Mouse (Mus musculus) megakaryocyte, embryonic 14.5 days (primary cell): ENCODE measurements around the gene Cpt1b. TPM values are rescaled to one million over a fixed set of nuclear protein-coding genes. Genes with fewer than 3 reads are reported as not detected.

Experiments
- H3K27me3 ChIP-seq: replicated peaks from 2 replicates; pipeline ENCODE3; 2012; ENCODE audit warnings: inconsistent platforms
- H3K36me3 ChIP-seq: replicated peaks from 2 replicates; pipeline ENCODE3; 2012; ENCODE audit warnings: low read length, inconsistent platforms, mixed read lengths
- H3K4me1 ChIP-seq: 2 replicates; pipeline ENCODE4 v1.6.1; 2012; ENCODE audit warnings: inconsistent platforms
- H3K4me3 ChIP-seq: replicated peaks from 2 replicates; pipeline ENCODE3; 2012; ENCODE audit warnings: moderate library complexity, mild to moderate bottlenecking, inconsistent platforms
- H3K9me3 ChIP-seq: 2 replicates; pipeline ENCODE4 v1.6.1; 2012; ENCODE audit warnings: inconsistent platforms
- FLI1 ChIP-seq: IDR thresholded peaks from 2 replicates; pipeline ENCODE4 v1.6.1; 2012; ENCODE audit warnings: low read length, inconsistent platforms, mixed read lengths
- GATA1 ChIP-seq: IDR thresholded peaks from 3 replicates; pipeline ENCODE4 v1.6.1; 2012; ENCODE audit warnings: mixed read lengths, low read length, inconsistent platforms, borderline replicate concordance
- polyA plus RNA-seq: library from polyadenylated mRNA; stranded (reverse); fragments of >175 nt; gene quantifications from 2 replicates; pipeline ENCODE4 v1.2.3, GENCODE M21; 2012; ENCODE audit warnings: low replicate concordance; ENCODE audit not compliant: insufficient read depth

The Cpt1b gene
- polyA plus RNA-seq, 1 experiment = 0.31 TPM

DNA sequence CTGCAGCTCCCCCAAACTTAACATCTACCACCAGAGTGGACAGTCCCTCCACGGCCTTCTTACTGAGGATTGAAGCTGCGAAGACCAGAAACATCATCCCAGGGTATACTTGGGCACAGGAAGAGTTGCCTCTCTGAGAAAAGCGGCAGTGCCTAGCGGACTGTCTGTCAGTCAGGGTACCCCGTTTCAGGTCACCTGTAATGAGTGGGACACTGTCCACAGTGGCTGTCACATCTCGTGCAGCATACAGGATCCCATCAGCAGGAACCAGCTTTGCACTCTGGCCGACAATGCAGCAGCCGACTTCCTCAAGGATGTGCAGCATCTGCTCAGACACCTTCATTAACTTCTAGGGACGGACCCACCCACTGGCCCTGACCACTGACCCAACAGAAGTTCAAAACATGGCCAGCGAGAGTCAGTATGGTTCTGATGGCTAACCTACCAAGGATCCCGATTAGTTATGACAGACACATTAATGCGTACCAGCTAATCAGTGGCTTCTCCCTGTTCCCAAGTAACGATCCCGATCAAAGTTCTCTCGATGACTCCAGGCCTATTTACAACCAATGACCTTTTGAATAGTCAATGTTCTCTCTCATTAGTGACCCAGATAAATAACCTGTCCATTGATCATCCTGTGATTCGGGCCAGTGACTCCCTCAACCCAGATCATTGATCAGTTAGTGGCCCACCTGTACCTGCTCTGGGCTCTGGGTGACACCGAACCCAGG, 50.7 kb downstream of the Cpt1b start:
- H3K4me1 ChIP-seq = peaks cover 75% of the 10 kb centered on the region
- H3K36me3 ChIP-seq = peaks cover 29% of the 10 kb centered on the region
- no peak for TF ChIP-seq GATA1
- TF ChIP-seq FLI1 = no peak
- no peaks in the 10 kb centered on the region for H3K9me3 ChIP-seq
- H3K27me3 ChIP-seq = peaks cover 27% of the 10 kb centered on the region
- peak overlapping the region; percentile 7 for H3K4me3 ChIP-seq

DNA sequence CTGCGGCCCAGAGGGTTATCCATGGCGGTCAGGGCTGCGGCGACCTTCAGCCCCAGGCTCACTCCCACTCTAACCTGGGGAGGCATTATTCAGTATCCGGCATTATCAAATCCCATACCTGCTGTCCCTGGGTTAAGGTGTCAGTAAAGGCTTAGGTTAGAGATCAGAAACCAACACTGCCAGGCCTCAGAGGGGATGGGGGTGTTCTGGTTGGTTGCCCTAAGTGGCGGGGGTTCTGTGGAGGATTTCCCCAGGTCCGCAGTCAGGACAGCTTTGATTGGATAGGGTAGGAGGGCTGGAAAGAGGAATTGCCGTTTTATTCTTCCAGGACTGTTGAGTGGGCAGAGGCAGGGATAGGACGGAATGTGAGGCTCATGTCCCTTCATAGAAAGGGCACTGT, 51.3 kb downstream of the Cpt1b start:
- Histone ChIP-seq H3K9me3 (no peaks in the 10 kb centered on the region), H3K4me3 (peak overlapping the region; percentile 99), H3K36me3 (peaks cover 35% of the 10 kb centered on the region), H3K4me1 (peaks cover 71% of the 10 kb centered on the region), H3K27me3 (peaks cover 24% of the 10 kb centered on the region)
- no peak for TF ChIP-seq FLI1
- TF ChIP-seq GATA1 = no peak

DNA sequence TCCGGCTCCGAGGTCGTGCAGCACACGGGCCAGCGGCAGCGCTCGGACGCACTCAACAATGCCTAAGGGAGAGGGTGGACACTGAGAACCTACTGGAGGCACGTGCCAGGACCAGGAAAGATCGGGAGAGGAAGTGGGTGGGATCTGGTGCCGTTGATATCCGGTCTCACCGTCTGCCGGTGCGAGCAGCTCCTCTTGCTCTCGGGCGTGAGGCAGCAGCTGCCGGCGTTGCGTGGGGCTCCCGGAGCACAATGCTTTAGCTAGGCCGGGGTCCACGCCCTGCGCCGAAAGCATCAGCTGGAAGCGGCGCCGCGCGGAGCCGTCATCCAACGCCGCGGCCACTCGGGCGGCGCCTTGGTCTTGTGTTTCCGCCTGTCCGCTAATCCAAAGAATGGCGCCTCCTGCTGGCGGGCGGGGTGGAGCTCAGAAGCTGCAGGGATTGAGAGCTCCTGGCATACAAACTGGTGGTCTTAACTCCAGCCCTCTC, 51.9 kb downstream of the Cpt1b start, which contains the start of gene Sco2:
Gene Sco2 (minus strand): TSS at position 85 of the 487 bp plus-strand sequence.
- no peaks in the 10 kb centered on the region for H3K9me3 ChIP-seq
- H3K27me3 ChIP-seq = peaks cover 20% of the 10 kb centered on the region
- peaks cover 66% of the 10 kb centered on the region for H3K4me1 ChIP-seq
- H3K36me3 ChIP-seq = peaks cover 41% of the 10 kb centered on the region
- H3K4me3 ChIP-seq = peak within 1 kb of the TSS; percentile 99
- TF ChIP-seq FLI1 (no peak), GATA1 (no peak)

DNA sequence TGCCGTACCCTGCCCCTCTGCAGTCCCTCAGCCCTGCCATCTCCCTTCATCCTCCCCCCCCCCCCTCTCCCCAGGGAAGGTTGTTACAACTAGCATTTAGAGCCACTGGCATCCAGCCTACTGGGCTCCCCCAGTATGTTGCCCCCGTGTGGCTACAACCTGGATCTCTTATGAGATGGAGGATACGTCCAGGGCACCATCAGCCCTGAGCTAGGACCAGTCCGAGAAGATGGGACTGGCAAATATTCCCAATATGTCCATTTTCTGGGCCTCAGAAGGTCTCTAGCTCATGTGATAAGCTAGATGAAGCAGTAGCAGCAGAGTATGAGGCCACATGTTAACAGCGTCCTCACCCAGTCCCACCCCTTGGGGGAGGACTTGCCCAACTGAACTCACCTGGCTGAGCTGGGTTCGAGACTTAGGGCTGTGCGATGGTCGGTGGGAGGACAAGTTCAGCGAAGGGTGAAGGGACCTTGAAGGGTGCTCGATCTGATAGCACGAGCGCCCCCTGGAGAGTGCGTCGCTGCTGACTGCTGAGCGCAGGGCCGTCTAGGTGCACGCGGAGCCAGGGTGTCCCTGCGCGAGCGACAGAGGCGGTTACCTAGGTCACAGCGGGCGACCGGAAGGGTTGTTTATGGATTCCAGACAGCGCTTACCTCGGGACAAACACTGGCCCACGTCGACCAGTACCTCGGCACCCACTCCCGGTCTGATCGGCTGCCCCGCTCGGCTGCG, 52.5 kb downstream of the Cpt1b start:
- Histone ChIP-seq H3K4me1 (peaks cover 60% of the 10 kb centered on the region), H3K36me3 (peaks cover 47% of the 10 kb centered on the region), H3K9me3 (no peaks in the 10 kb centered on the region), H3K4me3 (peak overlapping the region; percentile 99), H3K27me3 (peaks cover 13% of the 10 kb centered on the region)
- TF ChIP-seq FLI1 (no peak), GATA1 (0 out of 3 replicates have a peak, but pooled peaks have one; percentile 12)

DNA sequence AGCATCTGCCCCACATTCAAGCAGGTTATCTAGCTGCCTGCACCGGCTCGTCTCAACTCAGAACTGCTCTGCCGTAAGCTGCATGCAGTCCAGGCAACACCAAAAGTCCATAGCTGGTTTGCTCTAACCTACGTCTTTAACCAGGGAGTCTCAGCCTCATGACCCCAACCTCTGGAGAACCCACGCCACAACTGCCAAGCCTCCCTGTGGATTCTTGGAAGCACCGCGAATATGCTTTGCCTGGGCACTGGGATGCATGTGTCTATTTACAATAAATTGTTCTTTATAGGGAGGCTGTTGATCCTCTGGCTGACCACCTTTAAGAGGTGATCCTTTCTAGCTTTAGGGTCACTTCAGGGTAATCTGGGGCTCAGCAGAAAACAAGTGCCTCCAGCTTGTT, 53.1 kb downstream of the Cpt1b start:
- H3K9me3 ChIP-seq = no peaks in the 10 kb centered on the region
- H3K4me1 ChIP-seq = peaks cover 55% of the 10 kb centered on the region
- peak overlapping the region; percentile 99 for H3K4me3 ChIP-seq
- TF ChIP-seq FLI1 (no peak), GATA1 (no peak)
- peaks cover 7% of the 10 kb centered on the region for H3K27me3 ChIP-seq
- H3K36me3 ChIP-seq = peaks cover 53% of the 10 kb centered on the region

DNA sequence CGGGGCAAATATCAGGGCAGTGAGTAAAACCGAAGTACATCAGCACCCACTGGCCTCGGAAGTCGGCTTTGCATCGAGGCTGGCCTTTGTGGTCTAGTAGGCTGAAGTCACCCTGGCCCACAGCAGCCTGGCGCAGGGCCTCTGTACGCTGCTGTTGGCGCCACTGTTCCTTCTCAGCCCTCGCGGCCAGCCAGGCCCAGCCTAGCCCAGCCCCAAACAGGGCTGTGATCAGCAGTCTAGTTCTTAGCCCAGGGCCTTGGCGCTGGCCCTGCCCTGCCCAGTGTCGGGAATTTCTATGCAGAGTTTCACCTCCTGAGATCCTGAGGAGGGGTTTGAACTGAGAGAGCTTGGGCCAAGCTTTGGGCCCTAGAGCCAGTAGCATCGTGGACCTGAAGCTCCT, 53.6 kb downstream of the Cpt1b start:
- peaks cover 55% of the 10 kb centered on the region for H3K4me1 ChIP-seq
- no peak for TF ChIP-seq FLI1
- TF ChIP-seq GATA1 = no peak
- H3K4me3 ChIP-seq = peak overlapping the region; percentile 14
- H3K9me3 ChIP-seq = no peaks in the 10 kb centered on the region
- H3K36me3 ChIP-seq = peaks cover 58% of the 10 kb centered on the region
- peaks cover 2% of the 10 kb centered on the region for H3K27me3 ChIP-seq

Other genes with a start within 250 kb of the Cpt1b start
- gene Plxnb2, start 245.1 kb downstream of the Cpt1b start, polyA plus RNA-seq = 71.6 and 100 TPM in 2 replicates
- 3.6 and 10.0 TPM in 2 replicates for gene Dennd6b, start 229.4 kb downstream of the Cpt1b start, polyA plus RNA-seq
- gene Ppp6r2, start 214.3 kb downstream of the Cpt1b start, polyA plus RNA-seq = 20.7 and 31.2 TPM in 2 replicates
- 171 and 172 TPM in 2 replicates for gene Sbf1, start 110.6 kb downstream of the Cpt1b start, polyA plus RNA-seq
- gene Adm2, start 103.1 kb downstream of the Cpt1b start, polyA plus RNA-seq = 4.0 TPM in 1 of 2 replicates, not detected in the other
- gene Miox, start 91.5 kb downstream of the Cpt1b start, polyA plus RNA-seq = not detected in 2 replicates
- gene Lmf2, start 70.2 kb downstream of the Cpt1b start, polyA plus RNA-seq = 65.0 and 111 TPM in 2 replicates
- gene Ncaph2, start 70.1 kb downstream of the Cpt1b start, polyA plus RNA-seq = 21.9 and 44.6 TPM in 2 replicates
- 47.2 and 56.7 TPM in 2 replicates for gene Sco2, start 52.0 kb downstream of the Cpt1b start, polyA plus RNA-seq
- gene Tymp, start 48.8 kb downstream of the Cpt1b start, polyA plus RNA-seq = 0.41 and 6.8 TPM in 2 replicates
- gene Odf3b, start 46.6 kb downstream of the Cpt1b start, polyA plus RNA-seq = 16.5 and 19.6 TPM in 2 replicates
- gene Klhdc7b, start 40.9 kb downstream of the Cpt1b start, polyA plus RNA-seq = 0.07 TPM in 1 of 2 replicates, not detected in the other
- gene Syce3, start 15.4 kb downstream of the Cpt1b start, polyA plus RNA-seq = not detected in 2 replicates
- not detected in 2 replicates for gene C730034F03Rik, start 3.7 kb upstream of the Cpt1b start, polyA plus RNA-seq
- gene Gm44502, start 3.8 kb upstream of the Cpt1b start, polyA plus RNA-seq = 0.13 and 0.50 TPM in 2 replicates
- gene Chkb, start 4.0 kb upstream of the Cpt1b start, polyA plus RNA-seq = 27.6 and 63.0 TPM in 2 replicates
- not detected in 2 replicates for gene Mapk8ip2, start 28.1 kb upstream of the Cpt1b start, polyA plus RNA-seq
- 82.1 and 91.3 TPM in 2 replicates for gene Arsa, start 51.6 kb upstream of the Cpt1b start, polyA plus RNA-seq
- 37.4 and 85.0 TPM in 2 replicates for gene Shank3, start 73.8 kb upstream of the Cpt1b start, polyA plus RNA-seq
- gene Acr, start 142.5 kb upstream of the Cpt1b start, polyA plus RNA-seq = 0.49 and 3.0 TPM in 2 replicates
- 15.1 TPM in 1 of 2 replicates, not detected in the other for gene Rabl2, start 166.1 kb upstream of the Cpt1b start, polyA plus RNA-seq